Mouse (Mus musculus): ENCODE measurements around the gene B3gat3.

- TF ChIP-seq CTCF (IDR thresholded peaks at IDR 0.05; ENCODE audit: low read depth) (no peak), EP300 (IDR thresholded peaks at IDR 0.05; ENCODE audit: low read depth) (no peak)
Measured at GRCm38 (mm10) chr19:8914212-8914611, 6.0 kb upstream of the B3gat3 start.

Measured in liver, postnatal 0 days (tissue).